Mouse (Mus musculus) forebrain, postnatal 0 days (tissue): ENCODE measurements around the gene Mtcl1. TPM values are rescaled to one million over a fixed set of nuclear protein-coding genes. Genes with fewer than 3 reads are reported as not detected.

ENCODE experiments used
- ATAC-seq: fragments of 200-750 bp; cut with Nextera tagmentation; 2 replicates; pipeline ENCODE4 v1.8.0; 2017; ENCODE audit warnings: mild to moderate bottlenecking, moderate library complexity
- DNase-seq: peaks from one replicate; pipeline ENCODE4 v3.0.0-alpha.2; 2015
- H3K27ac ChIP-seq: fragments of 300-500 bp; sonication (generic); 2 replicates; pipeline ENCODE4 v1.5.1; 2014; ENCODE audit warnings: low read depth, mild to moderate bottlenecking, antibody characterized with exemption, low read length, moderate library complexity, mixed read lengths
- H3K27me3 ChIP-seq: fragments of 300-500 bp; sonication (generic); 2 replicates; pipeline ENCODE4 v1.6.1; 2014; ENCODE audit warnings: mild to moderate bottlenecking, low read length, mixed read lengths; ENCODE audit not compliant: insufficient read depth
- H3K36me3 ChIP-seq: fragments of 300-500 bp; sonication (generic); 2 replicates; pipeline ENCODE4 v1.6.1; 2014; ENCODE audit warnings: mild to moderate bottlenecking, moderate library complexity; ENCODE audit not compliant: insufficient read depth
- H3K4me1 ChIP-seq: fragments of 300-500 bp; sonication (generic); 2 replicates; pipeline ENCODE4 v1.6.1; 2014; ENCODE audit warnings: antibody characterized with exemption; ENCODE audit not compliant: insufficient read depth
- H3K4me2 ChIP-seq: fragments of 300-500 bp; sonication (generic); 2 replicates; pipeline ENCODE4 v1.6.1; 2014; ENCODE audit warnings: low read depth, mild to moderate bottlenecking, moderate library complexity
- H3K4me3 ChIP-seq: fragments of 300-500 bp; sonication (generic); 2 replicates; pipeline ENCODE4 v1.5.1; 2014; ENCODE audit warnings: low read depth, low read length, mixed read lengths
- H3K9ac ChIP-seq: fragments of 300-500 bp; sonication (generic); 2 replicates; pipeline ENCODE4 v1.6.1; 2014; ENCODE audit warnings: mild to moderate bottlenecking
- H3K9me3 ChIP-seq: fragments of 300-500 bp; sonication (generic); 2 replicates; pipeline ENCODE4 v1.6.1; 2016; ENCODE audit warnings: low read length
- CTCF ChIP-seq: sonication (generic); IDR thresholded peaks from 2 replicates; pipeline ENCODE4 v1.5.1; 2016; ENCODE audit warnings: antibody characterized with exemption, control low read depth, low read depth
- WGBS: fragments of 180-500 bp; shearing (Covaris S2); extraction: QIAGEN DNeasy Blood & Tissue Kit; methylation state at CpG from one replicate; pipeline ENCODE4 v1.1.7; 2014; 5-methylcytosine and 5-hydroxymethylcytosine counted together
- polyA plus RNA-seq: library from polyadenylated mRNA; unstranded; fragments of >200 nt; fragmentation: Nextera tagmentation; extraction: Ambion mirVana; gene quantifications from 2 replicates; pipeline ENCODE4 v1.2.1, GENCODE M21; 2015
- total RNA-seq: library from RNA; depleted of rRNA; stranded (reverse); fragments of >200 nt; gene quantifications from 2 replicates; pipeline ENCODE4 v1.2.3, GENCODE M21; 2014

Mtcl1 gene
- total and polyA plus RNA-seq, 2 experiments from 2014 or later = 8.5 to 25.7 TPM

GRCm38 (mm10) chr17:66402791-66403470 lies 46.6 kb downstream of the Mtcl1 start:
- Histone ChIP-seq H3K27me3 (no peaks in the 10 kb centered on the region), H3K4me1 (peaks cover 4% of the 10 kb centered on the region; the same call in 1 of the 2 replicates), H3K9ac (no peak overlapping the region), H3K27ac (no peak overlapping the region), H3K9me3 (no peaks in the 10 kb centered on the region), H3K4me3 (no peak overlapping the region), H3K36me3 (no peaks in the 10 kb centered on the region), H3K4me2 (no peak overlapping the region)
- ATAC-seq (no peak), DNase-seq (no peak)
- TF ChIP-seq CTCF = no peak
- WGBS = 46% methylated on average over 6 of the region's 6 CpGs

DNA sequence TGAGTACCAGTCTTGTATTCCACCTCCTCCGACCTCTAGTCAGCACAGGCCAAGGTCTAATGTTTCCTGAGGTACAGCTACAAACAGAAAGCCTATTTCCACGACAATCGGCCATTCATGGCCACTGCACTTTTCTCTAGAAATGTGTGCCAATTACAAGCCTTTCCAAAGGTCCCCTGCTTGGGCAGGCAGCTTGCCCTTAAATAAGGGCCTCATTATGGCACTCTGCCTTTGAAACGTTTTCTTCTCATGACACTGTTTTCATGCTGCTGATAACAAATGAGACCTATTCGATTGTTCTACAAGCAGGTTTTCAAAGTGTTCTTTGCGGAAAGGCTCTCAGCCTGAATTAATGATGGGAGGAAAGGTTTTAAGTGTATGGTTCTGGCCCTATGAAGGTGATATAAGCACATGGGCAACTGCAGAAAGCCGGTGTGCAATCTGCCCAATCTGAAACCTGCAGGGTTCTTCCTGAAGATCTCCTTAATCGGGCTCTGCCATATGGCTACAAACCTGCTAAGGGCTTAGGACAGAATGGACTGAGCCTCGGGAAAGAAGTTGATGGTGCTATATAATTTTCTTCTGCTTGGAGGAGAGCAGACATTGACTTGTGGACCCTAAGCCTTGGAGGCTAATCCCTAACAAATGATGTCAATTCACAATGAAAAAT lies 47.8 kb downstream of the Mtcl1 start:
- Histone ChIP-seq H3K36me3 (no peaks in the 10 kb centered on the region), H3K4me3 (no peak overlapping the region), H3K4me1 (peaks cover 4% of the 10 kb centered on the region; the same call in 1 of the 2 replicates), H3K27ac (no peak overlapping the region), H3K9ac (no peak overlapping the region), H3K4me2 (no peak overlapping the region), H3K27me3 (no peaks in the 10 kb centered on the region), H3K9me3 (no peaks in the 10 kb centered on the region)
- peak; percentile 65 for ATAC-seq
- 12% methylated on average over 9 of the region's 9 CpGs for WGBS
- peak; percentile 35 for DNase-seq
- TF ChIP-seq CTCF = no peak

DNA sequence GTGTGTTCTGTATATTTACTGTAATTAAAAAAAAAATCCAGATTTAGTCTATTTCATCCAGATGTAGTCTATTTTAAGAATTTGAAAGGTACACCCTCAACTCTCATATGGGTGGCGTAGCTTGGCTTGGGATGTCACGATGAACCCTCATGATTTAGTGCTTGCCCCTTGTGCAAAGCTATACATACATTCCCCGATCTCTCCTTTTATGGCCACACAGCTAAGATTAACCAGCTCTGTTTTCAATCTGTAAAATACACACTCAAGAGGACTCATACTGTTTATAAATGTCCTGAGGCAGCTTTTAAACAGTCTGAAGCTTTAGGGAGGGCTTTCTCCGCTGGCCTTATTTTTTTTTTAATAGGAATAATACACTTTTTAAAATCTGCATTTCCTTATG lies 49.8 kb downstream of the Mtcl1 start:
- DNase-seq (no peak), ATAC-seq (no peak)
- Histone ChIP-seq H3K9me3 (no peaks in the 10 kb centered on the region), H3K36me3 (no peaks in the 10 kb centered on the region), H3K4me2 (no peak overlapping the region), H3K9ac (no peak overlapping the region), H3K4me3 (no peak overlapping the region), H3K4me1 (no peaks in the 10 kb centered on the region), H3K27ac (no peak overlapping the region), H3K27me3 (no peaks in the 10 kb centered on the region)
- no peak for TF ChIP-seq CTCF
- WGBS = 91% methylated on average over 4 of the region's 4 CpGs

DNA sequence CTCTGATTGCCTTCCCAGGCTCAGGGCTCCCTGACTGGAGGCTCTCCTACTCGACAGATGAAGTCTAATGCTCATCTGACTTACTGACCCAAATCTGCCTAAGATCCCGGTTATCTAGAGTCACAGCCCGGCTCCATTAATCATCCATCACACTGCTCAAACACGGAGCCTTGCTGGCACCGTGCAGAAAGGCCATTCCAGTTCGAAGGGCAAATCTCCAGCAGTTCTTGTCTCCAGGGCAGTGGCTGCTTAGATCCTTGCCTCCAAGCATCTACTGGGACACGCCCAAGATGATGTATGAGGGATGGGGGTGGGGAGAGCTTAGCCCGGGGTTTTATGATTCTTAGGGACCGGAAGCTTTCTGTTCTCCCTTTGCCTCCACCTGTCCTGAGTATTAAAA lies 55.0 kb downstream of the Mtcl1 start:
- ATAC-seq = no peak
- no peak for DNase-seq
- Histone ChIP-seq H3K4me2 (no peak overlapping the region), H3K4me1 (0 out of 2 replicates have a peak, but pooled peaks cover 4% of the 10 kb centered on the region), H3K27me3 (no peaks in the 10 kb centered on the region), H3K9me3 (no peaks in the 10 kb centered on the region), H3K36me3 (no peaks in the 10 kb centered on the region), H3K9ac (no peak overlapping the region), H3K27ac (no peak overlapping the region), H3K4me3 (no peak overlapping the region)
- no peak for TF ChIP-seq CTCF
- WGBS = 80% methylated on average over 9 of the region's 9 CpGs

GRCm38 (mm10) chr17:66388307-66388706 lies 61.2 kb downstream of the Mtcl1 start:
- Histone ChIP-seq H3K9ac (no peak overlapping the region), H3K4me2 (no peak overlapping the region), H3K27me3 (no peaks in the 10 kb centered on the region), H3K4me1 (0 out of 2 replicates have a peak, but pooled peaks cover 4% of the 10 kb centered on the region), H3K27ac (no peak overlapping the region), H3K4me3 (no peak overlapping the region), H3K9me3 (no peaks in the 10 kb centered on the region), H3K36me3 (peaks cover 10% of the 10 kb centered on the region; the same call in 1 of the 2 replicates)
- 52% methylated on average over 4 of the region's 4 CpGs for WGBS
- TF ChIP-seq CTCF = no peak
- no peak for DNase-seq
- ATAC-seq = no peak

- WGBS = 67% methylated on average over 6 of the region's 6 CpGs
- no peak overlapping the region for H3K4me2 ChIP-seq
- no peaks in the 10 kb centered on the region for H3K27me3 ChIP-seq
- no peak overlapping the region for H3K9ac ChIP-seq
- ATAC-seq = no peak
- H3K27ac ChIP-seq = no peak overlapping the region
- H3K4me3 ChIP-seq = no peak overlapping the region
- no peak for DNase-seq
- no peak for TF ChIP-seq CTCF
- H3K9me3 ChIP-seq = no peaks in the 10 kb centered on the region
- no peaks in the 10 kb centered on the region for H3K4me1 ChIP-seq
- peaks cover 30% of the 10 kb centered on the region for H3K36me3 ChIP-seq
Observed at GRCm38 (mm10) chr17:66381338-66381737, 68.2 kb downstream of the Mtcl1 start.
